In genomic region chr6:112273501-112274205, GRCm38 (mm10) we compare ENCODE assay signal across 8 mouse cellular contexts. TPM values are rescaled to one million over a fixed set of nuclear protein-coding genes. Genes with fewer than 3 reads are reported as not detected.
DNase-seq lines count a peak whose midpoint lies in the region; ATAC-seq and TF ChIP-seq lines count a peak whose summit lies in the region.

Gene Lmcd1 (plus strand): TSS chr6:112273758.

- peak; percentile 89 for ATAC-seq in embryonic facial prominence, embryonic 15.5 days (ENCODE audit: insufficient number of reproducible peaks, low FRiP score, low TSS enrichment, low read depth)
- ATAC-seq in limb, embryonic 11.5 days (ENCODE audit: insufficient number of reproducible peaks, low FRiP score, low TSS enrichment, low read depth): peak; percentile 96
- peak; percentile 94 for ATAC-seq in midbrain, embryonic 13.5 days

- peak within 1 kb of the TSS; percentile 52 for H3K4me2 ChIP-seq in embryonic facial prominence, embryonic 15.5 days (replicated peaks)
- peak within 1 kb of the TSS; percentile 29; the same call in 1 of the 2 replicates for H3K4me2 ChIP-seq in limb, embryonic 11.5 days (ENCODE audit: low read depth, severe bottlenecking)
- peak within 1 kb of the TSS; percentile 59 for H3K4me2 ChIP-seq in midbrain, embryonic 13.5 days (replicated peaks)

- under 1% methylated on average over 21 of the region's 21 CpGs for WGBS in embryonic facial prominence, embryonic 15.5 days
- 3% methylated on average over 21 of the region's 21 CpGs for WGBS in limb, embryonic 11.5 days
- WGBS in midbrain, embryonic 13.5 days: 3% methylated on average over 21 of the region's 21 CpGs
- 3% methylated on average over 21 of the region's 21 CpGs for WGBS in spleen, adult 2 months

- H3K4me1 ChIP-seq in embryonic facial prominence, embryonic 15.5 days: peaks cover 40% of the 10 kb centered on the region
- H3K4me1 ChIP-seq in limb, embryonic 11.5 days (ENCODE audit: control insufficient read depth, insufficient read depth, low read length): peaks cover 8% of the 10 kb centered on the region; the same call in 1 of the 2 replicates
- peaks cover 24% of the 10 kb centered on the region for H3K4me1 ChIP-seq in midbrain, embryonic 13.5 days (replicated peaks)
- no peaks in the 10 kb centered on the region for H3K4me1 ChIP-seq in spleen, adult 2 months (ENCODE audit: control insufficient read depth, insufficient read depth, insufficient read length)

- H3K4me3 ChIP-seq in embryonic facial prominence, embryonic 15.5 days (replicated peaks): peak within 1 kb of the TSS; percentile 46
- H3K4me3 ChIP-seq in limb, embryonic 11.5 days (ENCODE audit: low read depth, low read length): 0 out of 2 replicates have a peak within 1 kb of the TSS, but pooled peaks have one; percentile 6
- H3K4me3 ChIP-seq in midbrain, embryonic 13.5 days (replicated peaks): peak within 1 kb of the TSS; percentile 34
- H3K4me3 ChIP-seq in spleen, adult 2 months (ENCODE audit: extremely low read depth, insufficient read depth, insufficient read length): peak within 1 kb of the TSS; percentile 33; the same call in 1 of the 2 replicates

- no peaks in the 10 kb centered on the region for H3K27me3 ChIP-seq in embryonic facial prominence, embryonic 15.5 days
- no peaks in the 10 kb centered on the region for H3K27me3 ChIP-seq in limb, embryonic 11.5 days (ENCODE audit: control insufficient read depth, insufficient read depth, low read length)
- H3K27me3 ChIP-seq in midbrain, embryonic 13.5 days: 0 out of 2 replicates have a peak, but pooled peaks cover 5% of the 10 kb centered on the region
- no peaks in the 10 kb centered on the region for H3K27me3 ChIP-seq in spleen, adult 2 months (ENCODE audit: control insufficient read depth, insufficient read depth, low read length)

- H3K27ac ChIP-seq in embryonic facial prominence, embryonic 15.5 days (replicated peaks): peak within 1 kb of the TSS; percentile 81
- no peak within 1 kb of the TSS for H3K27ac ChIP-seq in limb, embryonic 11.5 days (replicated peaks; ENCODE audit: low read depth, low read length)
- H3K27ac ChIP-seq in midbrain, embryonic 13.5 days: peak within 1 kb of the TSS; percentile 63
- H3K27ac ChIP-seq in spleen, adult 2 months (ENCODE audit: insufficient read depth, low read length): peak within 1 kb of the TSS; percentile 56; the same call in 1 of the 2 replicates

- peak within 1 kb of the TSS; percentile 24 for H3K9ac ChIP-seq in embryonic facial prominence, embryonic 15.5 days
- H3K9ac ChIP-seq in limb, embryonic 11.5 days (ENCODE audit: low read length): no peak within 1 kb of the TSS
- H3K9ac ChIP-seq in midbrain, embryonic 13.5 days (replicated peaks): peak within 1 kb of the TSS; percentile 53; the same call in 1 of the 2 replicates

- TF ChIP-seq POLR2A in spleen, adult 2 months (IDR thresholded peaks at IDR 0.05; ENCODE audit: low read depth, low read length): no peak; the same call in 1 of the 2 replicates

- no peak for TF ChIP-seq CTCF in spleen, adult 2 months (IDR thresholded peaks at IDR 0.05; ENCODE audit: extremely low read depth, insufficient read depth, insufficient read length, insufficient replicate concordance)

- peak; percentile 28 to 38 for DNase-seq in spleen, adult 18-20 months
- DNase-seq in spleen, adult 12 weeks (ENCODE audit: low spot score): no peak
- peak; percentile 94 for DNase-seq in heart, adult 8-10 months (ENCODE audit: low spot score)
- DNase-seq in kidney, adult 8-10 months: peak; percentile 90 to 91
- DNase-seq in limb, embryonic 11.5 days (ENCODE audit: low spot score): peak; percentile 86
- peak in 1 of 2 experiments; percentile 37 for DNase-seq in spleen, adult 2 months (ENCODE audit: low read depth in 1 of 2, low spot score in 2 of 2)

- H3K9me3 ChIP-seq in embryonic facial prominence, embryonic 15.5 days (replicated peaks): no peaks in the 10 kb centered on the region
- H3K9me3 ChIP-seq in limb, embryonic 11.5 days (ENCODE audit: control insufficient read depth, low read length): no peaks in the 10 kb centered on the region
- H3K9me3 ChIP-seq in midbrain, embryonic 13.5 days: no peaks in the 10 kb centered on the region

- H3K36me3 ChIP-seq in embryonic facial prominence, embryonic 15.5 days: no peaks in the 10 kb centered on the region
- no peaks in the 10 kb centered on the region for H3K36me3 ChIP-seq in limb, embryonic 11.5 days (ENCODE audit: control insufficient read depth, insufficient read depth, low read length)
- no peaks in the 10 kb centered on the region for H3K36me3 ChIP-seq in midbrain, embryonic 13.5 days
- H3K36me3 ChIP-seq in spleen, adult 2 months (ENCODE audit: control insufficient read depth, insufficient read depth, low read length): no peaks in the 10 kb centered on the region

RNA-seq across cellular contexts. Expression of gene Lmcd1, which starts in this region (rescaled TPM):
- polyA plus RNA-seq in embryonic facial prominence, embryonic 15.5 days (2015; fragmentation: Nextera tagmentation; extraction: Ambion mirVana): 104 and 128 TPM in 2 replicates
- 10 to 100 TPM; 32.8 to 38.7 (median 36.6) TPM for total RNA-seq in heart, adult 8-10 months (2022)
- polyA plus RNA-seq in limb, embryonic 11.5 days (2014; fragmentation: Nextera tagmentation; extraction: Ambion mirVana): 6.5 and 7.0 TPM in 2 replicates
- polyA plus RNA-seq in midbrain, embryonic 13.5 days (2015; fragmentation: Nextera tagmentation; extraction: Ambion mirVana): 12.3 and 17.5 TPM in 2 replicates
- 7.0 and 7.7 TPM in 2 replicates for polyA plus RNA-seq in spleen, adult 2 months (2012; rRNA removed)
